Mouse (Mus musculus) effector memory CD4-positive, alpha-beta T cell, adult 7 months (primary cell): ENCODE measurements around the gene Tk1. TPM values are rescaled to one million over a fixed set of nuclear protein-coding genes. Genes with fewer than 3 reads are reported as not detected.

Experiments
- polyA plus RNA-seq: library from polyadenylated mRNA; unstranded; fragments of 100-300 nt; shearing (Covaris generic); gene quantifications from one replicate; pipeline ENCODE4 v1.2.1, GENCODE M21; 2017

The Tk1 gene
- 13.2 TPM for polyA plus RNA-seq

DNA sequence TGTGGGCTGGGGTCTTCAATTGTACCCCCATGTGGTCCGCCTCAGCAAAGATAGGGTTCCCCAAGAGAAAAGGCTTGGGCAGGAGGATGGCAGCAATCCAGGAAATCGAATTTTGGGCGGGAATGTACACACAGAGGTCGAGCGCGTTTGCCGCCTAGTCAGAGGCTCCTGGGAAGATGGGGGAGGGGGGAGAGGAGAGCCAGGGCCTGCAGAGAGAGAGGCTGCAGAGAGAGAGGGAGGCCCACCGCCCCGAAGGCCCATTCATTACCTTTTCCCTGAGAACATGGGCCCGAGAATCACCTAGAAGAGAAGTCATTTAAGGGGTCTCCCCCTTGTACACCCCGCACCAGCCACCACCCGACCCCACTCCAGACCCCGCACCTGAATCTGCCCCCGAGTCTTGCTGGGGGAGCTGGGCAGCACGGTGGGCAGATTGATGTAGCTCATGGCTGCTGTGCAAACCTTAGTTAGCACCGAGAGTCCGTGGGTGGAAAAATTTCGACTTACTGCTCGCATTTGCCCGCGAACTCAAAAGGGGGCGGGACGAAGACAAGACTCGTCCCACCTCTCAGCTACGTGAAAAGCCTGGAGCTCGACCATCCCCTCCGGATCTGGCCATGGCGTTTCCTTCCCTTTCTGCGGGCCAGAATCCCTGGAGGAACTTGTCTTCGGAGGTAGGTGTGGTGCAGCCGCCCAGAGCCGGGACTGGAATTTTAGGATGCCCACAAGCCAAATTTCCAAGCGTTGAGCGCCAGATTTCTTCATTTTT lies at the start of gene Tk1, which contains the start of gene Afmid:
TSS of gene Tk1 (minus strand) at position 760 of the 769 bp plus-strand sequence.
TSS of gene Afmid (plus strand) at position 592 of the 769 bp plus-strand sequence.

DNA sequence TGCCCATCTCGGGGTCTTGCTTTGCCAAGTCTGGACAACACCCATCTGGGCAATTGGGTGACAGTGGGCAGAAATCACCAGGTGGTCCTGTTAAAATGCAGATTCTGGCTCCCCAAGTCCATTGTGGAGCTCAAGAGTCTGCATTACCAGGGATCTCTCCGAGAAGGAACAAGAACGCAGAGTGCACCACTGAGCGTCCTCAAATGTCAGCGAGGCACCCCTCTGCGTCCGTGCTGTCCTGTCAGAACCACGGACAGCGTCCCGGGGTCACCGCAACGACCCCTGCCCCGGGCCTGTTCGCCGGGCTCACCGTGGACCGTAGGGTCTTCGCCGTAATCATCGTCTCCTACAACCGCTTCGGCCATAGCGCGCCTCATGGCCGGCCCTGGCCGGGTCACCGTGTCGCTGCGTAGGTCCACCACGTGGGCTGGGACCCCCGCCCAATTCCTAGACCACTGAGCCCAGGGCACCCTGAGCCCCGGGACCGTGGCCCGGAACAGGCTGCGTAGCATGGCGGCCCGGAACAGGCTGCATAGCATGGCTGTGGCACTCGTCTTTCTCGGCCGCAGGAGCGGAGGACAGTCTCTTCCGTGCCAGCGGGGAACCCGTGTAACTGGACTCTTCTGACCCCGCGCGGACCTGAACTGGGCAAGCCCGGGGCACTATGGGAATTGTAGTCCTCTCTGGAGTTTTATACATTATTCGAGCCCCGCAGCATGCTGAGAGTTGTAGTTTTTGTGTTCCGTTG lies 47.1 kb upstream of the Tk1 start, which contains the start of gene Tha1:
TSS of gene Tha1 (minus strand) at position 621 of the 748 bp plus-strand sequence.

DNA sequence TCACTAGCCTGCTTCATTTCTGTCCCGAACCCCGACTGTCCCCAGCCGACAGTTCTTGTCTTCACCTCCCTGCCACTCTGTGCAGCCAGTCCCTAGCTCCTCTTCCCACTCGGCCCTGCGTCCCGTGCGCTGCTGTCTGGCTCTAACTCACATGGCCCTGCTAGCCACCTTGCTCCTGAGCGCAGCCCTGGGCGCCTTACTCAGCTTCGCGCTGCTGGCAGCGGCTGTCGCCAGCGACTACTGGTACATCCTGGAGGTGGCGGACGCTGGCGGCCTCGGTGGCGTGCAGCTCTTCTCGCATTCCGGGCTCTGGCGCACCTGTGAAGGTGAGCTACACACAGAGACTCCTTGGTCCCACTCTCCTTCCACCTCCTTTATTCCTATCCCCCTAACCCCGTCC lies 34.7 kb upstream of the Tk1 start, which contains the start of gene Tmem235:
TSS of gene Tmem235 (plus strand) at position 152 of the 400 bp plus-strand sequence.

DNA sequence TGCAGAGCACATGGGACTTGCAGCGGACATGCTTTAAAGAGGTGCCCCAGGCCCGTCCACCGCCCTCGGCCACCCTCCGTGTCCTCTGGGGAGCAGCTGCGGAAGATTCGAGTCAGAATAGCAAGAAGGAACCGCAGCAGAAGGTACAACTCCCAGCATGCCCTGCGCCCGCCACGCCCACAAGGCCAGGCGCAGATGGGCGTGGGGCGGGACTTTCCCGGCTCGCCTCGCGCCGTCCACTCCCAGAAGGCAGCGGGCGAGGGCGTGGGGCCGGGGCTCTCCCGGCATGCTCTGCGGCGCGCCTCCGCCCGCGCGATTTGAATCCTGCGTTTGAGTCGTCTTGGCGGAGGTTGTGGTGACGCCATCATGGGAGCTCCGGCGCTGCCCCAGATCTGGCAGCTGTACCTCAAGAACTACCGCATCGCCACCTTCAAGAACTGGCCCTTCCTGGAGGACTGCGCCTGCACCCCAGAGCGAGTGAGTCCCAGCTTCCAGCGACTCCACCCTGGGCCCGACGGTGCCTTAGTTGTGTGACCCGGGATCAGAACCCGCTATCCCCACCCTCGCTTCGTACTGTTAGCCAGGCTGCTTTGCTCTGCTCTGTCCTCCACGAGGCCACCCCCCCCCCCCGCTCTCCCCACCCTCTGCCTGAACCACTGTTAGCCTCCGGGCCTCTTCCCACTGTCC lies 23.2 kb upstream of the Tk1 start, which contains the start of gene Birc5:
TSS of gene Birc5 (plus strand) at position 267 of the 687 bp plus-strand sequence.

DNA sequence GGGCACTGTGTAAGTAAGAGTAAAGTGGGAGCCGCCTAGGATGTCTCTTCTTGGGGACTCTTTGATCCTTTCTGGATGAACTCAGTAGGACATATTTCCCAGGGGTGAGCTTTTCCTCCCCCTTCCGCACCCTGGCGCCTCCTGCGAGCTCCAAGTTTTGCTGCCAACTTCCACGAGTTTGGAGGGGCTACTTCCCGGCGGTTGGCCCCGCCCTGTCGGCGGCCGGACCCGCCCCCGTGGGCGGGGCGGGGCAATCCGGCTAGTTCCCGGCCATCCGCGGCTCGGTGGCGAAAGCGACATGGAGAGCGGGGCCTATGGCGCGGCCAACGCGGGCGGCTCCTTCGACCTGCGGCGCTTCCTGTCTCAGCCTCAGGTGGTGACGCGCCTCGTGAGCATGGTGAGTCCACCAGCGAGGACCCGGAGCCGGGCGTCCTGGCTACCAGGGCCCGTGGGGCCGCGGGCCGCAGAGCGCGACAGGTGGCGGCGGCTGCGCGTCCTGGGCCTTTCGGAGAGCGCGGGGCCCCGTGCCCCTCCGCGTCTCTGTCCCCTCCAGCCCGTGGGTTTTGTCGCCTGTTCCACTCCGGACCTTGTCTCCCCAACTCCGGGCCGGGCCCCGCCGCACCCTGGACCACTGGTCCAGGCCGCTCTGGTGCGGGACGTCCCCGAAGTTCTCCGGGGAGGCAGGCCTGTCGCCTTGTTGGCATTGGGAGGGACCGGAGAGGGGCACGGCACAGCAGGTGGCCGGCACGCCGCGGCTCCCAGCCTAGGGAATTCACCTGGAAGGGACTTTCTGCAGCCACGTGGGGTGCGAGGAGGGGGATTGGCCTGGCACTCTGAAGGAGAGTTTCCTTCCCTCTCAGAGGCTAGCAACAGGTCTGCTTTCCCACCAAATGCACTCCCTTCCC lies 16.2 kb downstream of the Tk1 start, which contains the start of the genes Gm20708 and Syngr2:
TSS of gene Gm20708 (plus strand) at position 262 of the 905 bp plus-strand sequence.
TSS of gene Syngr2 (plus strand) at position 262 of the 905 bp plus-strand sequence.

DNA sequence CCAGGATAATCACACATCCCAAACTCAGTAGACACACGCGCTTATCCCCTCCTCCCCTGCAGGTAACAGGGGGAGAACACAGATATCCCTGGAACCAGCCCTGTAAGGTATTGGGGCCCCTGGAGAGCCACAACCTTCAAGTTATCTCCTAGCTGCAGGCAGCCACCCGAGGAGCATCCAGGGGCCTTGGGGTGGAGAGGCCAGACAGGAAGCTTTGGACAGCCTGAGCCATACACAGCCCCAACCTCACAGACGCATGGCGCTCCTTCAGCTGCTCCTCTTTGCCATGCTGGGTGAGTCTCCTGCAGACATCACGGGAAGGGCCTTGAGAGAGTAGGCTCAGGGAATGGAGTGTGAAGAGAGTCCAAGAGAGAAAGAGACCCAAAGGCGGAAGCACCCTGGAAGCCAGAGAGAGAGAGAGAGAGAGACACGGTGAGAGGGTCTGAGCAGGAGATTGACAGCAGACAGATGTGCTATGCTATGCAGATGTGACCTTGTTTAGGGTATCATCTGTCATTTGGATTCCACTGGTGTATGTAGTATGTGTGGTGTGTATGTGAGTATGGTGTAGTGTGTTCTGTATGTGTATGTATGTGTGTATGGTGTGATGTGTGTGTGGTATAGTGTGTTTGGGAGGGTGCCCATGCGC lies 28.3 kb downstream of the Tk1 start, which contains the start of gene 6030468B19Rik:
TSS of gene 6030468B19Rik (plus strand) at position 150 of the 649 bp plus-strand sequence.

DNA sequence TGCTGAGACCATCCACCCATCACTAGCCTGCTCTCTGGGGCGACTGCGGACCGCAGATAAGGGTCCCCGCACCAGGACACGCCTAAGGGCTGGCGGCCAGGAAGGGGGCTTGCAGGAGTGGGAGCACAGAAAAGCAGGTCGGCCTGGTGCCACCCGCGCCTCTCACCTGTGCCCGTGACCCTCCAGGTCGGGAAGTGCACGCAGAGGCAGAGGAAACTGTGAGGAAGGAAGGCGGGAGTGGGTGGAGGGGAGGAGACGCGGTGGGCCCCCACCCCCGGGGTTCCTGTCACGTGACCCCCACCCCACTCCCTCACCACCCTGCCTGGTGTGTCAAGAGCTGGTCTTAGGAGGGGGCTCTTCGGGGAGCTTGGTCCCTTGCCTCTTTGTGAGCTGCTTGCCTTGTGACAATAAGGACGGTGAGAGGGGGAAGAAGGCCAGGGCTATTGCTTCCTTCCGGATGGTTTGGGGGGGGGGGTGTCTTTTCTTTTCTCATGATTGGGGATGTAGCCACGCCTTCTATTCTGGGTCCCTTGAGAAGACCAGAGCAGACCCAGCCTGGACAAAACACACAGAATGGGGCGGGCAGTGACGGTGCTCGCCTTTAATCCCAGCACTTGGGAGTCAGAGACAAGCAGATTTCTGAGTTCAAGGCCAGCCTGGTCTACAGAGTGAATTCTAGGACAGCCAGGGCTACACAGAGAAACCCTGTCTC lies 43.7 kb downstream of the Tk1 start, which contains the start of the genes Tmc8 and Tmc6:
TSS of gene Tmc8 (plus strand) at position 84 of the 712 bp plus-strand sequence.
TSS of gene Tmc6 (minus strand) at position 206 of the 712 bp plus-strand sequence.

Other genes starting within 250 kb of the Tk1 start
- 19.1 TPM for gene Tnrc6c, start 171.8 kb downstream of the Tk1 start, polyA plus RNA-seq
- gene Tmc8, start 44.0 kb downstream of the Tk1 start, polyA plus RNA-seq = 41.4 TPM
- gene Tmc6, start 43.9 kb downstream of the Tk1 start, polyA plus RNA-seq = 111 TPM
- not detected for gene 6030468B19Rik, start 28.4 kb downstream of the Tk1 start, polyA plus RNA-seq
- gene Gm20708, start 16.4 kb downstream of the Tk1 start, polyA plus RNA-seq = 1.7 TPM
- gene Syngr2, start 16.4 kb downstream of the Tk1 start, polyA plus RNA-seq = 97.3 TPM
- 17.8 TPM for gene Afmid, start 168 bp downstream of the Tk1 start, polyA plus RNA-seq
- 0.43 TPM for gene Birc5, start 23.2 kb upstream of the Tk1 start, polyA plus RNA-seq
- not detected for gene Tmem235, start 34.7 kb upstream of the Tk1 start, polyA plus RNA-seq
- 9.5 TPM for gene Tha1, start 47.4 kb upstream of the Tk1 start, polyA plus RNA-seq
- gene Socs3, start 144.0 kb upstream of the Tk1 start, polyA plus RNA-seq = 515 TPM
- gene Pgs1, start 160.2 kb upstream of the Tk1 start, polyA plus RNA-seq = 44.4 TPM